Mouse (Mus musculus) embryo, embryonic 9.5 days (tissue): ENCODE measurements around the gene Mrpl23.

Experiments used
- DNase-seq: peaks from one replicate; pipeline ENCODE4 v3.0.0-alpha.2; 2017; ENCODE audit errors: extremely low spot score

Mrpl23 gene

GRCm38 (mm10) chr7:142552591-142553416 is 20.3 kb downstream of the Mrpl23 start:
- DNase-seq: peak; percentile 78

GRCm38 (mm10) chr7:142553417-142554335 is 21.2 kb downstream of the Mrpl23 start:
- DNase-seq: peak; percentile 76

- no peak for DNase-seq
Observed at GRCm38 (mm10) chr7:142554625-142555024, 22.1 kb downstream of the Mrpl23 start.

GRCm38 (mm10) chr7:142555366-142556088 is 23.0 kb downstream of the Mrpl23 start:
- DNase-seq: no peak

- no peak for DNase-seq
Observed at GRCm38 (mm10) chr7:142556089-142556476, 23.6 kb downstream of the Mrpl23 start.

GRCm38 (mm10) chr7:142557696-142558095 is 25.2 kb downstream of the Mrpl23 start:
- DNase-seq: no peak

- no peak for DNase-seq
Observed at GRCm38 (mm10) chr7:142558511-142559146, 26.1 kb downstream of the Mrpl23 start.

GRCm38 (mm10) chr7:142559651-142560175 is 27.2 kb downstream of the Mrpl23 start:
- no peak for DNase-seq

GRCm38 (mm10) chr7:142560942-142561855 is 28.7 kb downstream of the Mrpl23 start:
- DNase-seq: peak; percentile 69

- DNase-seq: no peak
Observed at GRCm38 (mm10) chr7:142561856-142562404, 29.4 kb downstream of the Mrpl23 start.

- DNase-seq: no peak
Observed at GRCm38 (mm10) chr7:142563168-142563567, 30.7 kb downstream of the Mrpl23 start.

- DNase-seq: peak; percentile 68
Observed at GRCm38 (mm10) chr7:142564955-142565643, 32.6 kb downstream of the Mrpl23 start.

GRCm38 (mm10) chr7:142566512-142566911 is 34.0 kb downstream of the Mrpl23 start:
- DNase-seq: no peak

- DNase-seq: no peak
Observed at GRCm38 (mm10) chr7:142568985-142569384, 36.5 kb downstream of the Mrpl23 start.

GRCm38 (mm10) chr7:142570565-142570964 is 38.1 kb downstream of the Mrpl23 start:
- no peak for DNase-seq

GRCm38 (mm10) chr7:142571458-142572220 is 39.2 kb downstream of the Mrpl23 start:
- no peak for DNase-seq

- DNase-seq: no peak
Observed at GRCm38 (mm10) chr7:142572343-142572742, 39.9 kb downstream of the Mrpl23 start.

GRCm38 (mm10) chr7:142572992-142573391 is 40.5 kb downstream of the Mrpl23 start:
- no peak for DNase-seq
